Mouse (Mus musculus) stomach, postnatal 0 days (tissue): Measurements from ENCODE around the gene Pabpc4. TPM values are rescaled to one million over a fixed set of nuclear protein-coding genes. Genes with fewer than 3 reads are reported as not detected.

Experiments
- ATAC-seq: fragments of 200-750 bp; cut with Nextera tagmentation; 2 replicates; pipeline ENCODE4 v1.8.0; 2017; ENCODE audit not compliant: low FRiP score, low TSS enrichment
- DNase-seq: peaks from one replicate; pipeline ENCODE4 v3.0.0-alpha.2; 2016; ENCODE audit warnings: low spot score
- H3K27ac ChIP-seq: fragments of 300-500 bp; sonication (generic); replicated peaks from 2 replicates; pipeline ENCODE4 v1.5.1; 2014; ENCODE audit warnings: mild to moderate bottlenecking, control low read depth
- H3K27me3 ChIP-seq: fragments of 300-500 bp; sonication (generic); 2 replicates; pipeline ENCODE4 v1.6.1; 2014; ENCODE audit warnings: low read length; ENCODE audit not compliant: control insufficient read depth, insufficient read depth
- H3K36me3 ChIP-seq: fragments of 300-500 bp; sonication (generic); 2 replicates; pipeline ENCODE4 v1.6.1; 2014; ENCODE audit warnings: low read length, mixed read lengths; ENCODE audit not compliant: control insufficient read depth, insufficient read depth
- H3K4me1 ChIP-seq: fragments of 300-500 bp; sonication (generic); replicated peaks from 2 replicates; pipeline ENCODE4 v1.6.1; 2014; ENCODE audit warnings: antibody characterized with exemption; ENCODE audit not compliant: control insufficient read depth, insufficient read depth
- H3K4me2 ChIP-seq: fragments of 300-500 bp; sonication (generic); replicated peaks from 2 replicates; pipeline ENCODE4 v1.6.1; 2014; ENCODE audit warnings: low read depth, mild to moderate bottlenecking, control low read depth, moderate library complexity
- H3K4me3 ChIP-seq: fragments of 300-500 bp; sonication (generic); 2 replicates; pipeline ENCODE4 v1.5.1; 2014; ENCODE audit warnings: low read depth, low read length, control low read depth
- H3K9ac ChIP-seq: fragments of 300-500 bp; sonication (generic); 2 replicates; pipeline ENCODE4 v1.6.1; 2014; ENCODE audit warnings: mild to moderate bottlenecking, low read length, control low read depth, mixed read lengths
- H3K9me3 ChIP-seq: fragments of 300-500 bp; sonication (generic); 2 replicates; pipeline ENCODE4 v1.6.1; 2016; ENCODE audit warnings: low read length; ENCODE audit not compliant: control insufficient read depth
- CTCF ChIP-seq: IDR thresholded peaks from 2 replicates; pipeline ENCODE4 v1.5.1; 2016; ENCODE audit warnings: antibody characterized with exemption, low read depth, mild to moderate bottlenecking, moderate library complexity
- EP300 ChIP-seq: optimal IDR thresholded peaks from 2 replicates; pipeline ENCODE3; 2016; ENCODE audit warnings: antibody characterized with exemption
- WGBS: fragments of 180-500 bp; shearing (Covaris S2); extraction: QIAGEN DNeasy Blood & Tissue Kit; methylation state at CpG from one replicate; pipeline ENCODE4 v1.1.7; 2014; 5-methylcytosine and 5-hydroxymethylcytosine counted together
- polyA plus RNA-seq: library from polyadenylated mRNA; unstranded; fragments of >200 nt; fragmentation: Nextera tagmentation; extraction: Ambion mirVana; gene quantifications from 2 replicates; pipeline ENCODE4 v1.2.1, GENCODE M21; 2015

The Pabpc4 gene
- 14.6 and 15.7 TPM in 2 replicates for polyA plus RNA-seq

DNA sequence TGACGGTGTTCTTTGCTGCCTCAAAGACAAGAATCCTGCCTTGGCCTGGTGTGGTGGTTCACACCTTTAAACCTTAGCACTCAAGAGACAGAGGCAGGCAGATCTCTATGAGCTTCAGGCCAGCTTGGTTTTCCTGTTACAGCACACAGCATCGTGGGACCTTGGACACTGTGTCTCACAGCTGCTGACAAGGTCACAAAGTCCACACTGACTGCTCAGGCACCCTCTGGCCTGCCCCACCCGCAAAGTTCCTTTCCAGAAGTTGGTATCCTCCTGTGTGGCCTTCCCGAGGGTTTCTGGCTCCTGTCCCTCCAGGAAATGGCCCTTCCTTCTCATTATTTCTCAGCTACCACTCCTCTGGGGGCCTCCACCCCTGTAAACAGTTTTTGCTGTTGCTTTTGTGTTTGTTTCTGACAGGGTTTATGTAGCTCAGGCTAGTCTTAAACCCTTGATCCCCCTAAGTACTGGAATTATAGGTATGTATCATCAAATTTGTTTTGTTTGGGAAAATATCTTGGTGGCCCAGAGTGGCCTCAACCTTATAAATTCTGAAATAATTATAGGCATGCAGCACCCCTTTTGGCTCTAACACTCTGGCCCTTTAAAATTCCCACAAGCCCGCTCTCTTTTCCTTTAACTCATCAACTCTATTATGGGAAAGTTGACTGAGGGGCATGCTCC lies at the start of gene Pabpc4:
Gene Pabpc4, plus strand, starts transcription at position 631 of the 681 bp plus-strand sequence.
- ATAC-seq (no peak), DNase-seq (no peak)

DNA sequence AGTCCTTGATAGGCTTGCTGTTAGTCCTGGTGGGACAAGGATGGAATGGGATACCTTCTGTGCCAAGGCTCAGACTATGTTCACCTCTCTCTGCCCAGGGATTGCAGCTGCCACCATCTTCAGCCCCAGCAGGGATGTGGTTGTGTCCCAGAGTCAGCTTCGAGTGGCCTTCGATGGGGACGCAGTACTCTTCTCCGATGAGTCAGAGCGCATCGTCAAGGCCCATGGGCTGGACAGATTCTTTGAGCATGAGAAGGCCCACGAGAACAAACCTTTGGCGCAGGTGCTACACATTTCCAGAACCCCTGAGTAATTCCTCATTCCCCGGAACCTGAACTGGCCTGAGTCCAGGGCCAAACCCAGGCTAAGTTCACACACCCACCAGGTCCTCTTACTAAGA lies 48.2 kb upstream of the Pabpc4 start:
- H3K4me1 ChIP-seq = no peaks in the 10 kb centered on the region
- no peaks in the 10 kb centered on the region for H3K36me3 ChIP-seq
- no peak overlapping the region for H3K27ac ChIP-seq
- H3K4me3 ChIP-seq = no peak overlapping the region
- H3K27me3 ChIP-seq = no peaks in the 10 kb centered on the region
- no peak for TF ChIP-seq CTCF
- TF ChIP-seq EP300 = no peak
- no peaks in the 10 kb centered on the region for H3K9me3 ChIP-seq
- no peak overlapping the region for H3K9ac ChIP-seq
- H3K4me2 ChIP-seq = no peak overlapping the region
- WGBS = 84% methylated on average over 9 of the region's 9 CpGs
- DNase-seq = no peak
- ATAC-seq = no peak

More for the DNA sequence above, at the start of gene Pabpc4:
- no peak within 1 kb of the TSS for H3K4me3 ChIP-seq
- no peaks in the 10 kb centered on the region for H3K27me3 ChIP-seq
- H3K4me2 ChIP-seq = no peak within 1 kb of the TSS
- TF ChIP-seq CTCF (no peak), EP300 (no peak)
- H3K27ac ChIP-seq = no peak within 1 kb of the TSS
- H3K9me3 ChIP-seq = no peaks in the 10 kb centered on the region
- no peak within 1 kb of the TSS for H3K9ac ChIP-seq
- no peaks in the 10 kb centered on the region for H3K36me3 ChIP-seq
- H3K4me1 ChIP-seq = no peaks in the 10 kb centered on the region
- 60% methylated on average over 5 of the region's 5 CpGs for WGBS

DNA sequence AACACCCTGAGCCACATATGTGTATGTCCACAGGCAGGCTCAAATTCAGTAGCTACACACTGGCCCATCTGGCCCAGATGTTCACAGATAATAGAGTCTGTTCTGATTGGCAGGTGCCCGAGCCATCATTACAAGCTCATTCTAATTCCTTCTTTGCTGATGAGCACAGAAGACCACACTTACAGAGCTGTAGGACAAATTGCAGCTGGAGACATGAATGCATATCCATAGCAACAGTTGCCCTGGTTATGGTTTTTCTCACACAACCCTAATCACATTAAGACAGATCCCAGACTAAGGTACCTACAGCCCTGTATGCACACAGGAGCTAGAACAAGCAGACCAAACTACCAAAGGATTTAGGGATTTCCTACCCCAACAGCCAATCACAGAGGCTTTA lies 46.8 kb upstream of the Pabpc4 start:
- H3K9ac ChIP-seq = no peak overlapping the region
- H3K4me3 ChIP-seq = no peak overlapping the region
- WGBS = 76% methylated on average over 1 of the region's 1 CpGs
- H3K36me3 ChIP-seq = no peaks in the 10 kb centered on the region
- no peak overlapping the region for H3K27ac ChIP-seq
- H3K27me3 ChIP-seq = no peaks in the 10 kb centered on the region
- no peak overlapping the region for H3K4me2 ChIP-seq
- no peak for TF ChIP-seq EP300
- TF ChIP-seq CTCF = no peak
- no peaks in the 10 kb centered on the region for H3K4me1 ChIP-seq
- no peak for ATAC-seq
- no peaks in the 10 kb centered on the region for H3K9me3 ChIP-seq
- DNase-seq = no peak

DNA sequence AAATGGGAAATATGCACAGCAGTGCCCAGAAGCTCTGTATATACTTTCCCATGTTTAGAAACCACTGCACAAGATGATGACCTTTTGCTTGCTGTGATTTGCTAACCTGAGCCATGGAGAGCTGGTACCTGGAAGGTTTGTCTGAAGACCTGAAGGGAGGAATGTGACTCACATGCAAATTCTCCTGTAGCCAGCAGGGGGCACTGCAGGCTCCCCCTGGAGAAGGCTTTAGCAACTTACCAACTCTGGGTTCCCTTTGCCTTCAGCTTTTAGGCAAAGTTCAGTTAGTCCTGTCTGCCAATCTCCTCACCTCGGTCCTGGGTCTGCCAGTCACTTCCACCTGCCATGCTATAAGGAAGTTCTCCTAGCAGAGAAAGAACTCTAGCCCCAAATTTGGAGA lies 45.4 kb upstream of the Pabpc4 start:
- peak; percentile 91 for TF ChIP-seq CTCF
- no peak for TF ChIP-seq EP300
- DNase-seq (peak; percentile 49), ATAC-seq (no peak)
- no peaks in the 10 kb centered on the region for H3K27me3 ChIP-seq
- H3K27ac ChIP-seq = no peak overlapping the region
- no peak overlapping the region for H3K4me2 ChIP-seq
- H3K36me3 ChIP-seq = no peaks in the 10 kb centered on the region
- no peaks in the 10 kb centered on the region for H3K4me1 ChIP-seq
- H3K9me3 ChIP-seq = no peaks in the 10 kb centered on the region
- H3K4me3 ChIP-seq = no peak overlapping the region
- H3K9ac ChIP-seq = no peak overlapping the region
- WGBS = 19% methylated on average over 1 of the region's 1 CpGs

DNA sequence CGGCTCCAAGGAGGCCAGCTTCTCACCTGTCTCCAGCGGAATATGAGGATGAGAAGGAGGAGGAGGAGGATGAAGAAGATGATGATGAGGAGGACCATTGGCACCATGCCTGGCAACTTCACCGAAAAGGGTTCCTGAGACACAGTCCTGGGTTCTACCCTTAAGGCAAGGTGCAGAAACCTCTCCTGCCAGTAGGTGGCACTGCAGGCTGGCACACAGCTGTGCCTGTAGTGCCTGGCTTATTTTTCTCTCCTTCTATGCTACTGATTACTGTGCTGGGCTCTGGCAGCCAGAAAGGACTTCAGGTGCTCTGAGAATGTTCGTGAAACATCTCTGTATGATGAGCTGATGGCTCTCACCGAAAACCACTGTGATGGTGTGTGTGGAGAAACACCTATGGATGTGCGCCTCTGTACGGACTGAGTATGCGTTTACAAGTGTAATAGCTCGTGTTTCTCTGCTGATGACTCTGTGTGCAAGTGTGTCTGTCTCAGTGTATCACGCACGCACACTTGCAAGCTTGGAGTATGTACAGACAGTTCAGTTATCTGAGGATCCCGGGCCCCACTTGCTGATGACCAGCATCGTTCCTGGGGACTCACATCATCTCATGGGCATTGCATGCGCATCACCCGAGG lies 42.3 kb upstream of the Pabpc4 start:
- peak; percentile 79 for ATAC-seq
- TF ChIP-seq CTCF (peak; percentile 99), EP300 (no peak)
- 68% methylated on average over 15 of the region's 15 CpGs for WGBS

DNA sequence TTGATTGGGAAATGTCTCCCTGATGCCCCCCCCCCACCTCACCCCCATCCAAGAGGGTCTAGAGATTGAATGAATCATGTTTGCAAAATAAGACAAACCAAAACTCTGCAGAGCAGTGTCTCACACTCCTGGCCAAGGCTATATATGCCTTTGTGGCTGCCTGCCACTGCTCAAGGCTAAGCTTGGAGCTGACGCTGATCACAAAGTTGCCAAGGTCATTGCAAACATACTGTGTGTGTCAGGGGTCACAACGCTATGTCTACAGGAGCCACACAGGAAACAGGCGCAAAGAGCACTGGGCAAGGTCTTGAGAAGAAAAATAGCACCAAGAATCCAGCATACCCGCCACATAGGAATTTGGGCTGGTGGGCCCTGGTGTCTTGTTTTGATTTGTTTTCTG lies 41.5 kb upstream of the Pabpc4 start:
- Histone ChIP-seq H3K9ac (no peak overlapping the region), H3K4me3 (no peak overlapping the region), H3K4me1 (no peaks in the 10 kb centered on the region), H3K9me3 (no peaks in the 10 kb centered on the region), H3K27ac (no peak overlapping the region), H3K36me3 (no peaks in the 10 kb centered on the region), H3K27me3 (no peaks in the 10 kb centered on the region), H3K4me2 (no peak overlapping the region)
- 68% methylated on average over 4 of the region's 4 CpGs for WGBS
- ATAC-seq (no peak), DNase-seq (no peak)
- TF ChIP-seq EP300 = no peak
- no peak for TF ChIP-seq CTCF

More for the DNA sequence above, 42.3 kb upstream of the Pabpc4 start:
- no peaks in the 10 kb centered on the region for H3K27me3 ChIP-seq
- H3K36me3 ChIP-seq = no peaks in the 10 kb centered on the region
- no peak overlapping the region for H3K9ac ChIP-seq
- DNase-seq = peak; percentile 68
- no peaks in the 10 kb centered on the region for H3K4me1 ChIP-seq
- H3K9me3 ChIP-seq = no peaks in the 10 kb centered on the region
- no peak overlapping the region for H3K27ac ChIP-seq
- no peak overlapping the region for H3K4me2 ChIP-seq
- no peak overlapping the region for H3K4me3 ChIP-seq
